In genomic region chr4:53115866-53116265, GRCm38 (mm10) we compare ENCODE assay signal across 9 mouse cellular contexts. TPM values are rescaled to one million over a fixed set of nuclear protein-coding genes. Genes with fewer than 3 reads are reported as not detected.
A peak's percentile ranks its signal among the peaks of the same experiment; 100 is the strongest.
DNase-seq lines count a peak whose midpoint lies in the region; ATAC-seq lines count a peak whose summit lies in the region.
"Had no signal": no experiment of that assay in that cellular context is flagged by ENCODE, and none has a peak within 500 bp of the region (broad histone marks: within the 10 kb centered on the region; RNA-seq: fewer than 3 reads in every experiment).

No protein-coding gene starts in this region.

- DNase-seq in limb, embryonic 10.5 days (ENCODE audit: low spot score): no peak
- DNase-seq in MEL-GATA-1-ER (ENCODE audit: extremely low read depth, low read depth): peak; percentile 70
- peak; percentile 39 for DNase-seq in embryo, embryonic 10.5 days (ENCODE audit: low spot score)
- DNase-seq in adrenal gland, adult 18-20 months (ENCODE audit: low spot score in 2 of 2): no peak
- DNase-seq in cerebellum, adult 9-10 months: no peak

- WGBS in limb, embryonic 13.5 days: 36% methylated on average over 2 of the region's 5 CpGs
- 42% methylated on average over 2 of the region's 5 CpGs for WGBS in limb, embryonic 10.5 days

- peaks cover 14% of the 10 kb centered on the region for H3K4me1 ChIP-seq in limb, embryonic 13.5 days
- H3K4me1 ChIP-seq in limb, embryonic 10.5 days: peaks cover 14% of the 10 kb centered on the region

- no peak overlapping the region for H3K4me3 ChIP-seq in limb, embryonic 13.5 days
- no peak overlapping the region for H3K4me3 ChIP-seq in limb, embryonic 10.5 days
- H3K4me3 ChIP-seq: midbrain, embryonic 12.5 days had no signal

- peaks cover 14% of the 10 kb centered on the region for H3K36me3 ChIP-seq in limb, embryonic 13.5 days
- H3K36me3 ChIP-seq in limb, embryonic 10.5 days: no peaks in the 10 kb centered on the region
- H3K36me3 ChIP-seq: midbrain, embryonic 12.5 days had no signal

- no peak overlapping the region for H3K27ac ChIP-seq in limb, embryonic 13.5 days
- H3K27ac ChIP-seq in limb, embryonic 10.5 days: no peak overlapping the region
- H3K27ac ChIP-seq: midbrain, embryonic 12.5 days had no signal

- no peaks in the 10 kb centered on the region for H3K9me3 ChIP-seq in limb, embryonic 13.5 days
- H3K9me3 ChIP-seq in limb, embryonic 10.5 days (replicated peaks): no peaks in the 10 kb centered on the region
- H3K9me3 ChIP-seq: midbrain, embryonic 12.5 days had no signal

- H3K4me2 ChIP-seq in limb, embryonic 13.5 days (replicated peaks): no peak overlapping the region
- H3K4me2 ChIP-seq: midbrain, embryonic 12.5 days had no signal

- H3K9ac ChIP-seq in limb, embryonic 13.5 days: no peak overlapping the region
- H3K9ac ChIP-seq: midbrain, embryonic 12.5 days had no signal

- peak; percentile 32; the same call in 1 of the 2 replicates for ATAC-seq in limb, embryonic 13.5 days (ENCODE audit: low FRiP score, low read depth)
- peak; percentile 61 for ATAC-seq in inflammation-experienced regulatory T-cells, adult 6 months
- peak; percentile 33 for ATAC-seq in megakaryocyte progenitor cell, adult 5-6 weeks (replicated peaks; ENCODE audit: poor library complexity)

- no peaks in the 10 kb centered on the region for H3K27me3 ChIP-seq in limb, embryonic 13.5 days
- no peaks in the 10 kb centered on the region for H3K27me3 ChIP-seq in limb, embryonic 10.5 days (ENCODE audit: low read depth, poor library complexity, severe bottlenecking)
- H3K27me3 ChIP-seq: midbrain, embryonic 12.5 days had no signal

RNA-seq across cellular contexts. Expression of gene Abca1, which starts 43.8 kb away (rescaled TPM):
- polyA plus RNA-seq in limb, embryonic 13.5 days (2015; fragmentation: Nextera tagmentation; extraction: Ambion mirVana): 7.3 and 7.8 TPM in 2 replicates
- 2.3 and 3.2 TPM in 2 replicates for polyA plus RNA-seq in limb, embryonic 10.5 days (2016; fragmentation: Nextera tagmentation; extraction: Ambion mirVana)
- 1 to 10 TPM in 2 of 3 experiments, under 1 TPM in 1; 0.18 to 3.0 (median 2.6) TPM for polyA plus RNA-seq in inflammation-experienced regulatory T-cells, adult 6 months (2017; shearing (Covaris generic))
- 1.2 and 1.8 TPM in 2 replicates for total RNA-seq in megakaryocyte progenitor cell, adult 5-6 weeks (2015)
- 1.8 and 1.9 TPM in 2 replicates for total RNA-seq in megakaryocyte progenitor cell, adult 5-6 weeks (2017)
- total RNA-seq in adrenal gland, adult 18-20 months (2021): 100 to 1,000 TPM in 1 of 2 experiments, 10 to 100 TPM in 1; 71.5 to 274 TPM

Comparison
In these comparisons a context has a peak if more than half of its experiments do, and no peak if none do; other contexts are left out.
1. DNase-seq: peak in MEL-GATA-1-ER (single experiment) and embryo, embryonic 10.5 days (single experiment); none in limb, embryonic 10.5 days (single experiment), adrenal gland, adult 18-20 months (0 of 2) and cerebellum, adult 9-10 months (single experiment).
2. Peak in every context shown above with its lines, with median percentiles within 50 percentile points of each other: ATAC-seq.